Mouse (Mus musculus): ENCODE results near the gene Yars. TPM values are rescaled to one million over a fixed set of nuclear protein-coding genes. Genes with fewer than 3 reads are reported as not detected.
"Not testable (repeated sequence)": the region's sequence is repeated elsewhere in the genome, so short reads cannot be mapped to it uniquely, and the experiment has no call there.

The Yars gene
- total RNA-seq, 2 experiments from 2014 or later = 47.6 to 50.1 TPM

- DNase-seq (ENCODE audit: low spot score in 2 of 2) = no peak
These were observed 1.4 kb upstream of the Yars start for GRCm38 (mm10) chr4:129188041-129188659.

- peak; percentile 46 to 50 for DNase-seq (ENCODE audit: low spot score in 2 of 2)
These were observed 588 bp upstream of the Yars start for GRCm38 (mm10) chr4:129188803-129189541.

GRCm38 (mm10) chr4:129190538-129190937 lies 978 bp downstream of the Yars start:
- DNase-seq (ENCODE audit: low spot score in 2 of 2) = no peak

- no peak for DNase-seq (ENCODE audit: low spot score in 2 of 2)
These were observed 2.1 kb downstream of the Yars start for GRCm38 (mm10) chr4:129191691-129192090.

GRCm38 (mm10) chr4:129194280-129194679 lies 4.7 kb downstream of the Yars start:
- DNase-seq (ENCODE audit: low spot score in 2 of 2) = no peak

- DNase-seq (ENCODE audit: low spot score in 2 of 2) = no peak
These were observed 8.0 kb downstream of the Yars start for GRCm38 (mm10) chr4:129197514-129197913.

- DNase-seq (ENCODE audit: low spot score in 2 of 2) = no peak
These were observed 15.1 kb downstream of the Yars start for GRCm38 (mm10) chr4:129204655-129205054.

GRCm38 (mm10) chr4:129206792-129207191 lies 17.2 kb downstream of the Yars start:
- no peak for DNase-seq (ENCODE audit: low spot score in 2 of 2)

- no peak for DNase-seq (ENCODE audit: low spot score in 2 of 2)
These were observed 19.9 kb downstream of the Yars start for GRCm38 (mm10) chr4:129209504-129209903.

GRCm38 (mm10) chr4:129211461-129211860 lies 21.9 kb downstream of the Yars start:
- DNase-seq (ENCODE audit: low spot score in 2 of 2) = peak in 1 of 2 experiments; percentile 68

GRCm38 (mm10) chr4:129212486-129212885 lies 22.9 kb downstream of the Yars start:
- not testable (repeated sequence) for DNase-seq (ENCODE audit: low spot score in 2 of 2)

GRCm38 (mm10) chr4:129218569-129219175 lies 29.1 kb downstream of the Yars start:
- DNase-seq (ENCODE audit: low spot score in 2 of 2) = no peak

- DNase-seq (ENCODE audit: low spot score in 2 of 2) = no peak
These were observed 29.6 kb downstream of the Yars start for GRCm38 (mm10) chr4:129219198-129219597.

- no peak for DNase-seq (ENCODE audit: low spot score in 2 of 2)
These were observed 31.0 kb downstream of the Yars start for GRCm38 (mm10) chr4:129220376-129221089.

GRCm38 (mm10) chr4:129221097-129222010 lies 31.8 kb downstream of the Yars start:
- DNase-seq (ENCODE audit: low spot score in 2 of 2) = no peak

- DNase-seq (ENCODE audit: low spot score in 2 of 2) = no peak
These were observed 32.7 kb downstream of the Yars start for GRCm38 (mm10) chr4:129222019-129222925.

- no peak for DNase-seq (ENCODE audit: low spot score in 2 of 2)
These were observed 34.1 kb downstream of the Yars start for GRCm38 (mm10) chr4:129223421-129224281.

GRCm38 (mm10) chr4:129225315-129225714 lies 35.8 kb downstream of the Yars start:
- DNase-seq (ENCODE audit: low spot score in 2 of 2) = no peak
